Mouse (Mus musculus): ENCODE measurements around the gene Tsc22d4.
A peak's percentile ranks its signal among the peaks of the same experiment; 100 is the strongest.
"Not testable (repeated sequence)": the region's sequence is repeated elsewhere in the genome, so short reads cannot be mapped to it uniquely, and the experiment has no call there.

The Tsc22d4 gene

DNA sequence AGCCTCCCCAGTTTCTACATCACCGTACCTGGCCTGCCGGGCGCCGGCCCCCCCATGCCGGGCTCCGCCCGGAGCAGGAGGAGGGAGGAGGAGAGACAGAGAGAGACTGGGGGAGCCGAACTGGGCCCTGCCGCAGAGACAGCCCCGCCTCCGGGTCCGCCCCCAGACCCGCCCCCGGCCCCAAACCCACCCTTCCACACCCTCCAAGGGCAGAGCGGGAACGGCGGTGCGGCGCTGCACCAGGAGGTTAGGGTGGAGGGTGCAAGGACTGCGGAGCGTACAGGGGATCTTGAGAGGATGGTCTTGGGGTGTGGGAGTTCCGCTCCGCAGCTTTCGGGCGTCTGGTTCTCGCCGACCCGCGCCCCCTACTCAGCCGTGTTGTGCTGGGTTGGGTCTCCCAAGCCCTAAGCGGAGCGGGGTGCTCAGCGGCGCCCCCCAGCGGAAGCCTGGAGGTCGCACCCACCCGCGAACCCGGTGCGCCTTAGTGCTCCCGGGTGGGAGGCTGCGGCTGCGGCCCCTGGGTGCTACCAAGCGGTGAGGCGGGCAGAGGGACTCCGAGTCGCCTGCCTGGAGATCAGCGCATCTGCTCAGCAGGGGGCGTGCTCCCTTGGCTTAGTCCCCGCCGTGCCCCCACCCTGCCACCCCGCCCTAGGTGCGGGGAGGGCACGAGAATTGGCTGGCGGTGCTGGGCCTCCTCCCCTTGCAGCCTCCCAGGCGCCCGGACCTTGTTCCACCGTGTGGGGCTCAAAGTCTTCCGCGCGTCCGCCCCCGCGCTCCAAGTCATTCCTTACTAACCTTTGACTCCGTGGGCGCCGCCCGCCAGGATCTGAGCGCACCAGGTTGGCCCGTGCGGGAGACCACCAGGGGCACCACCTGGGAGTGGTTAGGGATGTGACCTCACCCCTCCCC is 4.3 kb upstream of the Tsc22d4 start, which contains the start of gene Nyap1:
Nyap1 (minus strand) TSS at position 585 of the 909 bp plus-strand sequence.
- peak; percentile 80 for DNase-seq (ENCODE audit: low spot score)

GRCm38 (mm10) chr5:137742048-137742447 is 3.5 kb upstream of the Tsc22d4 start:
- no peak for DNase-seq (ENCODE audit: low spot score)

DNA sequence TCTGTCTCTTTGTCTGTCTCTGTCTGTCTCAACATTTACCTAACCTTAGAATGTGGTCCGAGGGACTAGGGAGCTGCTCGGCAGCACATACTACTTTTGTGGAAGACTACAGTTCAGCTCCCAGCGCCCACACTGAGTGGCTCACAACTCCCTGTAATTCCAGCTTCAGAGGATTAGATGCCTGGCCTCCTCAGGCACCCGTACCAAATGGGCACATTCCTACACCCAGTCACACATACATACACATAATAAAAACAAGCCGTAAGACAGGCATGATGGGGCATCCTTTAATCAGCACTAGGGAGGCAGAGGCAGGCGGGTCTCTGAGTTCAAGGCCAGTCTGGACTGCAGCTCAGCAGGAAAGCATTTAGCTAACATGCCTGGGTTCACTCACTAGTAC is 2.7 kb upstream of the Tsc22d4 start:
- no peak for DNase-seq (ENCODE audit: low spot score)

GRCm38 (mm10) chr5:137744197-137744596 is 1.3 kb upstream of the Tsc22d4 start:
- no peak for DNase-seq (ENCODE audit: low spot score)

DNA sequence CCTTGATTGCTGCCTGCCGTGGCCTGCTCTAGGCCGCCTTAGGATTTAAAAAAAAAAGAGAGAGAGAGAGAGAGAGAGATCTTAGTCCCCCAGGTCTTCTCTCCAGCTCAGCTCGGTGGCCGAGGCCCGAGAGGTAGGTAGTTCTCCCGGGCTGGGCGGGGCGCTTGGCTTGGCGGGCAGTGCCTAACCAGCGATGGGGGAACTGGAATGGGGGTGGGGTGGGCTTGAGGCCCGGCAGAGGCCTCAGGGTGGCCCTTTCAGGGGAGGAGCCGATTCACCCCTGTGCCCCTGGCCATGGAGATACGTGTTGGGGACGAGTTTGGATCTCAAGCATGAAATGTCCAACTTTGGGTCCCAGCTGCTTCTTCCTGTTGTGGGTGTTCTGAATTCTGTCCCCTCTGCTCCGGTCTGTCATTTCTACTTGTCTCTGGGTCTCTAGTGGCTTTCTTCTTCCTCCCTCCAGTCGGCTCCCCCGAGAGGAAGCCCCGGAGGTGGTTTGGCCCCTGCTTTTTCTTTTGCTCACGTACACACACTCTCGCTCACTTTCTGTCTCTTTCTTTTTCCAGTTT is 836 bp downstream of the Tsc22d4 start:
- DNase-seq (ENCODE audit: low spot score) = no peak

GRCm38 (mm10) chr5:137746851-137747325 is 1.4 kb downstream of the Tsc22d4 start:
- no peak for DNase-seq (ENCODE audit: low spot score)

GRCm38 (mm10) chr5:137747326-137747961 is 1.9 kb downstream of the Tsc22d4 start:
- DNase-seq (ENCODE audit: low spot score) = no peak

GRCm38 (mm10) chr5:137748130-137748770 is 2.7 kb downstream of the Tsc22d4 start:
- no peak for DNase-seq (ENCODE audit: low spot score)

- no peak for DNase-seq (ENCODE audit: low spot score)
Observed at GRCm38 (mm10) chr5:137749196-137749836, 3.8 kb downstream of the Tsc22d4 start.

DNA sequence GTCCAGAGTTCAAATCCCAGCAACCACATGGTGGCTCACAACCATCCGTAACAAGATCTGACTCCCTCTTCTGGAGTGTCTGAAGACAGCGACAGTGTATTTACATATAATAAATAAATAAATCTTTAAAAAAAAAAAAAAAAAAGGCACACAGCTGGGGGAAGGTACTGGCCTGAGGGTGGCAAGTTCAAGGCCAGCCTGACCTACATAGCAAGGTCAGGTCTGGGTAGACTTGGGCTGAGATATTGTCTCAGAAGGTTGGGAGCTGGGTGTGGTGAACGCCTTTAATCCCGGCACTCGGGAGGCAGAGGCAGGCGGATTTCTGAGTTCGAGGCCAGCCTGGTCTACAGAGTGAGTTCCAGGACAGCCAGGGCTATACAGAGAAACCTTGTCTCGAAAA is 4.7 kb downstream of the Tsc22d4 start:
- not testable (repeated sequence) for DNase-seq (ENCODE audit: low spot score)

DNA sequence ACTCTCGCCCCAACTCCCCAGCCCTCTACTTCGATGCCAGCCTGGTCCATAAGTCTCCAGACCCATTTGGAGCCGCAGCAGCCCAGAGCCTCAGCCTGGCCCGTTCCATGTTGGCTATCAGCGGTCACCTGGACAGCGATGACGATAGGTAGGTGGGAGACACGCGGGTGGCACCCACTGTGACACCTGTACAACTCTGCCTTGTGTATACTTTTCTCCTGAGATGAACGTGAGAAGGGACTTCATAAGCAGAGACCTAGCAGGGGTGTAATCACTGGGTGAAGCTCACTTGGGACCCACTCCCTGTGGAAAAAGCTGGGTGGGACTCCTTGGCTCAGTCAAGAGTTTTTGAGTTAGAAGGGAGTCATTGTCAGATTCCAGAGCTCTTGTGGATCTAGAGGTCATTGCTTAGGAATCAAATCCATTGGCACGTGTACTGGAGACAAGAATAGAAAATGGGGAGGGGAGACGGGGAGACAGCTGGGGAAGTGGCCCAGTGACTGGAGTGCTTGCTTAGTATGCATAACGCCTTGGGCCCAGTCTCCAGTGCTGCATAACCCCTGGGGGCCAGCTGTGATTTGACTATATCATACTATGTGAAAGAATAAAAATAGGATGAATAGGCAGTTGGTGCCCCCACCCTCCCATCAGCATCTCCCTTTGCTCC is 5.8 kb downstream of the Tsc22d4 start:
- DNase-seq (ENCODE audit: low spot score) = no peak

GRCm38 (mm10) chr5:137751988-137752387 is 6.5 kb downstream of the Tsc22d4 start:
- DNase-seq (ENCODE audit: low spot score) = no peak

DNA sequence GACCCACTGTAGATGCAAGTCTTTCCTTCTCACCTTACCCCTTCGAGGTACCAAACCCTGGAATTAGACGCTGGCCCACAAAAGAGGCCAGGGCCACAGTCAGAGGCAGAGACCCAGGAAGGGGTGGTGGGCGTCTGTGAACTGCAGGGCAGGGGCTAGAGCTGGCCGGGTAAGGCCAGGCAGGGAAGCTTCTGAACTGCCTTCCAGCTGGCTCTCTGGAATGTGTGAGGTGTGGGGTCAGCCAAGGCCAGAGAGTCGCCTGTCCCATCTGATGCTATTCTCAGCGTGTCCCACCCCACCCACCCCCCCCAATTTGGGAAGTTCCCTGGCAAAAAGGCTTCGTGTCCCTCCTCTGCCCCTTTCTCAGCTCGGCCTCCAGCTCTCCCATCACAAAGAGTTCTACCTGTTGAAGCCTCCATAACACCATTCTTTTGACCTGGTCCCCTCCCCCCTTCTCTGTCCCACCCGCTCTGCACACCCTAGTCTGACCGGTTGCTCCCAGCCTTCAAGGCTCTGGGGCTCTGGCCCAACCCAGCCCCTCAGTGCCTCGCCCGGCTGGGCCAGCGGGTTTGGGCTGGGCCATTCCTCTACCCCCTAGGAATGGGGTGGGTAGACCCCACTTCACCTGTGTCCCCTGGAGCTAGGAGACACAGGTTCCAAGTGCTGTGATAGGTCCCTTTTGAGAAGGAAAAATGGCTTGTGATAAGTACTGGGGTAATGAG is 7.7 kb downstream of the Tsc22d4 start:
- no peak for DNase-seq (ENCODE audit: low spot score)

DNA sequence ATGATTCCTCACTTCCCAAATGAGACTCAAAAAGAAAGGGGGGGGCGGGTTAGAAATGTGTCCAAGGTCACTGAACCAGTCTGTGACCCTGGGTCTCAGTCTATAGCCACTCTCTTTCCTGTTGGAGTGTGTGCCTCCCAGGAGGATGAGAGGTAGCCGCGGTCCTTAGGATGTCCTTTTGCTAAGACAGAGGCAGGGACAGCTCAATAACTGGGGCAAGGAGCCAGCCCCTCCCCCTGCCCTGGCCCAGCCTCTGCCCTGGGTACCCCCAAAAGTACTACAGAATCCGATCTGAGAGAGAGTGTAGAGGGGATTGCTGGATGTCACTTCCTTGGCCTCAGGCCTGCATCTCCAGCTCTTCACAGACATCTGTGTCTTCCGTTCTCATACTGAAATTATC is 9.9 kb downstream of the Tsc22d4 start:
- no peak for DNase-seq (ENCODE audit: low spot score)

DNA sequence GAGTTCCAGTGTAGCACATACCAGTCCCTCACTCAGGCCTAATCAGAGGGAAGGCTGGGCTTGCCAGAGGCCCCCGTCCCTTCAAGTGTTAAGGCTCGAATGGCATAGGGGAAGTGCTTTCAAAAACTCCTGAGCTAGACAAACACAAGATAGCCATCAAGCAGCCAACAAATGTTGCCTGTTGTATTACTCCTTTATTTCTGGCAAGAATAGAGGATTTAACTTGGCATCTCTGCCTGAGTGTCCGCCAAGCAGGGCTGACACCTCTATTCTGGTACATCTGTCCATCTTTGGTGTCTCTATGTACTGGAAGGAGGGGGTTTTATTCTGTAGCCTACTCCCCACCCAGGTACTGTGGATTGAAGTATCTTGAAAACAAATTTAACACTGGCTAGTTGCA is 10.6 kb downstream of the Tsc22d4 start:
- no peak for DNase-seq (ENCODE audit: low spot score)

GRCm38 (mm10) chr5:137756882-137757661 is 11.5 kb downstream of the Tsc22d4 start:
- DNase-seq (ENCODE audit: low spot score) = peak; percentile 94

GRCm38 (mm10) chr5:137757887-137758286 is 12.4 kb downstream of the Tsc22d4 start:
- DNase-seq (ENCODE audit: low spot score) = peak; percentile 91

DNA sequence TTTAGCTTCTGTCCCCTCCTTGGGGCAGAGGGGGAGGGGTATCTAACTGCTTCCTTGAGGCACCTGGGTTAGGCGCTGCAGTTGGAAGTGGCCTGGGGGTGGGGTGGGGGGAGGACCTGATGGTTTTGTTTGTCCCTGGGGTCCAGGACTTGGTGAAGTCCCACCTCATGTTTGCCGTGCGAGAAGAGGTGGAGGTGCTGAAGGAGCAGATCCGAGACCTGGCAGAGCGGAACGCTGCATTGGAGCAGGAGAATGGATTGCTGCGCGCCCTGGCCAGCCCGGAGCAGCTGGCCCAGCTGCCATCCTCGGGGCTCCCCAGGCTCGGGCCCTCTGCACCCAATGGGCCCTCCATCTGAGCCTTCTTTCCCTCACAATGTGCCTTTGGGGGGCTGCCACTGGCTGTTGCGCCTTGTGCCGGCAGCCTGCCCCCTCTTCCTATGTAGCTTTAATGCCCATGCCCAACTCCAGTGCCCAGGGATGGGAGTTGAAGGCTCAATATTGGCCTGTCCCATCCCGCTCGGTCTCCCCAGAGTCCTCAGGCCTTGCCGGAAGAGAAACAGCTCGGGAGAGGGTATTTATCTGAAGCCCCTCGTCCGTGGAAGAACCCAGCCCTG is 13.5 kb downstream of the Tsc22d4 start:
- no peak for DNase-seq (ENCODE audit: low spot score)

DNA sequence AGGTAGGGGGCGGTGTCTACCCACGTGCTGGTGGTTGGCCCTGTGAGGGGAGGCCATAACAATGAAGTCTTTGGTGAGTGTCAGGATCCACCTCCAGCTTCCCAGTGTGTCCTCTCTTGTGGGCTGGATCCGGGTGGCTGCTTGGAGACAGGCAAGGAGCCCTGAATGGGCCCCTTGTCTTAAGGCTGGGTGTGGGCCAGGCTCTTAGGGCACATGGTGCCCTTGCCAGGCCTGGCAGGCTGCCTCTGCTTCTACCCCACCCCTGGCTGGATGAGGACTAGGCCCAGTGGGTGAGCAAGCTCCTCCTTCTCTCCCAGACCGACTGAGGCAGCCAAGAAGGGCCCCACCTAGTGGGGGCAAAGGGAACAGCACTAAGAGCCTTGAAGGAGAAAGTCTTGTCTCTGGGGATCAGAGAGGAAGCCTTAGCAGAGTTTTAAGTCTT is 14.5 kb downstream of the Tsc22d4 start:
- DNase-seq (ENCODE audit: low spot score) = peak; percentile 92

Measured in layer of hippocampus, adult 11-12 months (tissue).